Mouse (Mus musculus) lung, embryonic 14.5 days (tissue): ENCODE results near the gene Plcd4. TPM values are rescaled to one million over a fixed set of nuclear protein-coding genes. Genes with fewer than 3 reads are reported as not detected.

Experiments
- ATAC-seq: fragments of 200-750 bp; cut with Nextera tagmentation; 2 replicates; pipeline ENCODE4 v1.8.0; 2017; ENCODE audit warnings: mild to moderate bottlenecking, moderate TSS enrichment, moderate library complexity; ENCODE audit not compliant: insufficient read depth
- DNase-seq: peaks from one replicate; pipeline ENCODE4 v3.0.0-alpha.2; 2015
- H3K27ac ChIP-seq: fragments of 300-500 bp; sonication (generic); 2 replicates; pipeline ENCODE4 v1.5.1; 2014; ENCODE audit warnings: low read depth, mild to moderate bottlenecking, moderate library complexity
- H3K27me3 ChIP-seq: fragments of 300-500 bp; sonication (generic); 2 replicates; pipeline ENCODE4 v1.6.1; 2014; ENCODE audit warnings: low read length, control low read depth; ENCODE audit not compliant: insufficient read depth
- H3K36me3 ChIP-seq: fragments of 300-500 bp; sonication (generic); 2 replicates; pipeline ENCODE4 v1.6.1; 2014; ENCODE audit warnings: control low read depth; ENCODE audit not compliant: insufficient read depth
- H3K4me1 ChIP-seq: fragments of 300-500 bp; sonication (generic); 2 replicates; pipeline ENCODE4 v1.6.1; 2014; ENCODE audit warnings: antibody characterized with exemption, control low read depth; ENCODE audit not compliant: insufficient read depth
- H3K4me2 ChIP-seq: fragments of 300-500 bp; sonication (generic); 2 replicates; pipeline ENCODE4 v1.6.1; 2014; ENCODE audit warnings: mild to moderate bottlenecking
- H3K4me3 ChIP-seq: fragments of 300-500 bp; sonication (generic); 2 replicates; pipeline ENCODE4 v1.5.1; 2014; ENCODE audit warnings: low read depth, low read length
- H3K9ac ChIP-seq: fragments of 300-500 bp; sonication (generic); 2 replicates; pipeline ENCODE4 v1.6.1; 2014
- H3K9me3 ChIP-seq: fragments of 300-500 bp; sonication (generic); 2 replicates; pipeline ENCODE4 v1.6.1; 2016; ENCODE audit warnings: low read depth, low read length, control low read depth
- CTCF ChIP-seq: IDR thresholded peaks from 2 replicates; pipeline ENCODE4 v1.5.1; 2016; ENCODE audit warnings: antibody characterized with exemption, low read depth
- WGBS: fragments of 180-500 bp; shearing (Covaris S2); extraction: QIAGEN DNeasy Blood & Tissue Kit; methylation state at CpG from one replicate; pipeline ENCODE4 v1.1.7; 2014; 5-methylcytosine and 5-hydroxymethylcytosine counted together
- polyA plus RNA-seq: library from polyadenylated mRNA; unstranded; fragments of >200 nt; fragmentation: Nextera tagmentation; extraction: Ambion mirVana; gene quantifications from 2 replicates; pipeline ENCODE4 v1.2.1, GENCODE M21; 2014

The Plcd4 gene
- polyA plus RNA-seq, 1 experiment from 2014 or later = 0.45 TPM

GRCm38 (mm10) chr1:74519875-74520274 is 22.8 kb upstream of the Plcd4 start:
- H3K36me3 ChIP-seq = peaks cover 67% of the 10 kb centered on the region
- H3K4me1 ChIP-seq = no peaks in the 10 kb centered on the region
- no peak overlapping the region for H3K4me2 ChIP-seq
- TF ChIP-seq CTCF = no peak
- no peak overlapping the region for H3K9ac ChIP-seq
- H3K27ac ChIP-seq = no peak overlapping the region
- DNase-seq (no peak), ATAC-seq (no peak)
- H3K4me3 ChIP-seq = no peak overlapping the region
- H3K9me3 ChIP-seq = no peaks in the 10 kb centered on the region
- no peaks in the 10 kb centered on the region for H3K27me3 ChIP-seq

DNA sequence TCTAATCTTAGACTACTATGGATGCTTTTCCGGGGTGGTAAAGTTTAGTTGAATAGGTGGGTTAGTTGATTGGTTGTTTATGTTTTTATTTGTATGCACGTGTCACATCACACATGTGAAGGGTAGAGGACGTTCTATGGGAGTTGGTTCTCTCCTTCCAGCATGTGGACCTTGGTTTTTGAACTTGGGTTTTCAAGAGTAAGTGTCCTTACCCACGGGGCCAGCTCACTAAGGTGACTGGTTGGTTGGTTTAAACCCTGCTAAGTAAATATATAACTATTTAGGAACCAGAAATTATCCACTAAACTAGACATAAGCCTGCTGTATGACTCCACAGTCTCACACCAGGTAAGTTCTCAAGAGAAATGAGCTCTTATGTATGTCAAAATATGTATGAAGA is 17.9 kb upstream of the Plcd4 start:
- Histone ChIP-seq H3K9ac (no peak overlapping the region), H3K4me3 (no peak overlapping the region), H3K9me3 (no peaks in the 10 kb centered on the region), H3K27ac (no peak overlapping the region), H3K4me2 (no peak overlapping the region), H3K36me3 (peaks cover 93% of the 10 kb centered on the region), H3K27me3 (no peaks in the 10 kb centered on the region), H3K4me1 (no peaks in the 10 kb centered on the region)
- DNase-seq (no peak), ATAC-seq (no peak)
- TF ChIP-seq CTCF = no peak
- 89% methylated on average over 4 of the region's 4 CpGs for WGBS

GRCm38 (mm10) chr1:74528589-74528988 is 14.1 kb upstream of the Plcd4 start:
- ATAC-seq = no peak
- H3K27me3 ChIP-seq = no peaks in the 10 kb centered on the region
- H3K4me1 ChIP-seq = no peaks in the 10 kb centered on the region
- no peak overlapping the region for H3K9ac ChIP-seq
- peaks cover 94% of the 10 kb centered on the region for H3K36me3 ChIP-seq
- no peaks in the 10 kb centered on the region for H3K9me3 ChIP-seq
- H3K4me2 ChIP-seq = no peak overlapping the region
- no peak overlapping the region for H3K27ac ChIP-seq
- TF ChIP-seq CTCF = no peak
- no peak for DNase-seq
- H3K4me3 ChIP-seq = no peak overlapping the region
- WGBS = 88% methylated on average over 7 of the region's 7 CpGs

GRCm38 (mm10) chr1:74538650-74539049 is 4.0 kb upstream of the Plcd4 start:
- no peak overlapping the region for H3K4me2 ChIP-seq
- ATAC-seq (no peak), DNase-seq (no peak)

DNA sequence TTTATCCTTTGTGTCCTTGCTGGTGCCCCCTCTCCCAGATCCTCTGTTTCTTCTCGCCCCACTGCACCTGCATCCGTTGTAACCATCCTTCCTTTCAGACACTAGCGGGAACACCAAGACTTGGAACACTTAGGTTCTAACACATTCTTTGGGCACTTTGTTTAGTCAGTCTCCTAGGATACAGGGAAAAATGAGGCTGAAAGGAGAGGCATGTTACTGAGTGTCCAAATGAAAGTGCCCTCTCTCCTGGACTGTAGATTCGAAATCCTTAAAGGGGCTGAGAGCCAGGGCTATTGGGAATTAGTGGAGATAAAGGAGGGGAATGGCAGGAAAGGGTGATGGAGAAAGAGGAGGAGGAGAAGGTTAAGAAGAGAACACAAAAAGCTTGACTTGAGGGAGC is 1.5 kb downstream of the Plcd4 start, which contains the start of gene Usp37:
Gene Usp37, minus strand, starts transcription at position 101 of the 400 bp plus-strand sequence.
- Histone ChIP-seq H3K9me3 (no peaks in the 10 kb centered on the region), H3K4me2 (no peak within 1 kb of the TSS), H3K27ac (no peak within 1 kb of the TSS), H3K36me3 (no peaks in the 10 kb centered on the region), H3K9ac (no peak within 1 kb of the TSS), H3K4me1 (no peaks in the 10 kb centered on the region), H3K4me3 (no peak within 1 kb of the TSS), H3K27me3 (no peaks in the 10 kb centered on the region)
- ATAC-seq (no peak), DNase-seq (no peak)
- TF ChIP-seq CTCF = no peak
- 70% methylated on average over 4 of the region's 4 CpGs for WGBS

More at GRCm38 (mm10) chr1:74538650-74539049, 4.0 kb upstream of the Plcd4 start:
- TF ChIP-seq CTCF = no peak
- Histone ChIP-seq H3K9me3 (no peaks in the 10 kb centered on the region), H3K9ac (no peak overlapping the region), H3K27ac (no peak overlapping the region), H3K4me3 (no peak overlapping the region), H3K4me1 (no peaks in the 10 kb centered on the region), H3K27me3 (no peaks in the 10 kb centered on the region), H3K36me3 (no peaks in the 10 kb centered on the region)

GRCm38 (mm10) chr1:74559061-74559460 is 16.4 kb downstream of the Plcd4 start:
- H3K36me3 ChIP-seq = 0 out of 2 replicates have a peak, but pooled peaks cover 3% of the 10 kb centered on the region
- no peak overlapping the region for H3K9ac ChIP-seq
- H3K27me3 ChIP-seq = no peaks in the 10 kb centered on the region
- ATAC-seq = no peak
- H3K4me2 ChIP-seq = no peak overlapping the region
- no peaks in the 10 kb centered on the region for H3K9me3 ChIP-seq
- WGBS = 77% methylated on average over 5 of the region's 5 CpGs
- no peak for TF ChIP-seq CTCF
- H3K27ac ChIP-seq = no peak overlapping the region
- DNase-seq = no peak
- H3K4me3 ChIP-seq = no peak overlapping the region
- H3K4me1 ChIP-seq = no peaks in the 10 kb centered on the region

GRCm38 (mm10) chr1:74565834-74566233 is 23.1 kb downstream of the Plcd4 start:
- ATAC-seq = no peak
- no peaks in the 10 kb centered on the region for H3K4me1 ChIP-seq
- H3K4me3 ChIP-seq = no peak overlapping the region
- no peak for TF ChIP-seq CTCF
- H3K9me3 ChIP-seq = no peaks in the 10 kb centered on the region
- WGBS = 87% methylated on average over 6 of the region's 6 CpGs
- no peaks in the 10 kb centered on the region for H3K27me3 ChIP-seq
- no peak overlapping the region for H3K4me2 ChIP-seq
- no peak for DNase-seq
- no peak overlapping the region for H3K9ac ChIP-seq
- no peak overlapping the region for H3K27ac ChIP-seq
- peaks cover 65% of the 10 kb centered on the region for H3K36me3 ChIP-seq
